8 mouse cellular contexts compared by ENCODE assay signal in genomic region chr10:81168087-81168431, GRCm38 (mm10). TPM values are rescaled to one million over a fixed set of nuclear protein-coding genes. Genes with fewer than 3 reads are reported as not detected.
DNase-seq lines count a peak whose midpoint lies in the region; ATAC-seq and TF ChIP-seq lines count a peak whose summit lies in the region.

No protein-coding gene starts in this region.

- TF ChIP-seq CTCF in lung, embryonic 14.5 days (IDR thresholded peaks at IDR 0.05; ENCODE audit: low read depth): no peak
- TF ChIP-seq CTCF in midbrain, postnatal 0 days (IDR thresholded peaks at IDR 0.05): no peak

- peak overlapping the region; percentile 73 for H3K4me2 ChIP-seq in lung, embryonic 14.5 days
- peak overlapping the region; percentile 92 for H3K4me2 ChIP-seq in embryonic facial prominence, embryonic 13.5 days
- peak overlapping the region; percentile 73 for H3K4me2 ChIP-seq in intestine, embryonic 14.5 days (ENCODE audit: low read length)
- peak overlapping the region; percentile 79 for H3K4me2 ChIP-seq in midbrain, postnatal 0 days (ENCODE audit: low read depth, low read length, poor library complexity, severe bottlenecking)

- H3K36me3 ChIP-seq in lung, embryonic 14.5 days (ENCODE audit: insufficient read depth): peaks cover 12% of the 10 kb centered on the region
- H3K36me3 ChIP-seq in embryonic facial prominence, embryonic 13.5 days: peaks cover 23% of the 10 kb centered on the region
- H3K36me3 ChIP-seq in intestine, embryonic 14.5 days (ENCODE audit: control insufficient read depth, insufficient read depth, low read length): peaks cover 9% of the 10 kb centered on the region
- peaks cover 9% of the 10 kb centered on the region for H3K36me3 ChIP-seq in midbrain, postnatal 0 days (ENCODE audit: insufficient read depth, low read length)

- H3K27ac ChIP-seq in lung, embryonic 14.5 days (ENCODE audit: low read depth): peak overlapping the region; percentile 77
- H3K27ac ChIP-seq in embryonic facial prominence, embryonic 13.5 days: peak overlapping the region; percentile 87
- peak overlapping the region; percentile 52 for H3K27ac ChIP-seq in intestine, embryonic 14.5 days (ENCODE audit: low read depth)
- peak overlapping the region; percentile 68 for H3K27ac ChIP-seq in midbrain, postnatal 0 days (ENCODE audit: low read depth, low read length)

- WGBS in lung, embryonic 14.5 days: 10% methylated on average over 5 of the region's 5 CpGs
- 6% methylated on average over 5 of the region's 5 CpGs for WGBS in embryonic facial prominence, embryonic 13.5 days
- 8% methylated on average over 5 of the region's 5 CpGs for WGBS in intestine, embryonic 14.5 days
- WGBS in midbrain, postnatal 0 days: 8% methylated on average over 5 of the region's 5 CpGs

- peak; percentile 57 for ATAC-seq in lung, embryonic 14.5 days (ENCODE audit: insufficient read depth)
- peak; percentile 40; the same call in 1 of the 2 replicates for ATAC-seq in embryonic facial prominence, embryonic 13.5 days (ENCODE audit: insufficient number of reproducible peaks, insufficient read depth, low FRiP score, low TSS enrichment, low read depth)
- peak; percentile 61 for ATAC-seq in intestine, embryonic 14.5 days (replicated peaks; ENCODE audit: low FRiP score, low TSS enrichment, low read depth)
- peak; percentile 57 for ATAC-seq in midbrain, postnatal 0 days (ENCODE audit: low FRiP score)

- H3K27me3 ChIP-seq in lung, embryonic 14.5 days (ENCODE audit: insufficient read depth, low read length): no peaks in the 10 kb centered on the region
- no peaks in the 10 kb centered on the region for H3K27me3 ChIP-seq in embryonic facial prominence, embryonic 13.5 days
- no peaks in the 10 kb centered on the region for H3K27me3 ChIP-seq in intestine, embryonic 14.5 days (replicated peaks; ENCODE audit: control insufficient read depth, insufficient read depth, low read length)
- no peaks in the 10 kb centered on the region for H3K27me3 ChIP-seq in midbrain, postnatal 0 days (ENCODE audit: insufficient read depth, low read length)

- H3K4me3 ChIP-seq in lung, embryonic 14.5 days (ENCODE audit: low read depth, low read length): peak overlapping the region; percentile 94
- peak overlapping the region; percentile 92 for H3K4me3 ChIP-seq in embryonic facial prominence, embryonic 13.5 days
- H3K4me3 ChIP-seq in intestine, embryonic 14.5 days (ENCODE audit: low read depth, low read length): peak overlapping the region; percentile 80
- peak overlapping the region; percentile 80 for H3K4me3 ChIP-seq in midbrain, postnatal 0 days (ENCODE audit: low read depth, low read length)

- no peak for DNase-seq in lung, embryonic 14.5 days
- DNase-seq in lung, postnatal 4 days: no peak
- DNase-seq in intestine, embryonic 14.5 days (ENCODE audit: low spot score): no peak
- DNase-seq in midbrain, postnatal 0 days (ENCODE audit: low spot score): no peak
- DNase-seq in B cell, adult 2 months: no peak
- no peak for DNase-seq in layer of hippocampus, postnatal 25 days (ENCODE audit: extremely low spot score in 1 of 2, low spot score in 1 of 2)
- no peak for DNase-seq in lung, adult 18-20 months

- H3K9me3 ChIP-seq in lung, embryonic 14.5 days (ENCODE audit: low read depth, low read length): no peaks in the 10 kb centered on the region
- H3K9me3 ChIP-seq in embryonic facial prominence, embryonic 13.5 days: no peaks in the 10 kb centered on the region
- H3K9me3 ChIP-seq in intestine, embryonic 14.5 days (ENCODE audit: control insufficient read depth, low read length): no peaks in the 10 kb centered on the region
- no peaks in the 10 kb centered on the region for H3K9me3 ChIP-seq in midbrain, postnatal 0 days (ENCODE audit: low read length)

- H3K9ac ChIP-seq in lung, embryonic 14.5 days: peak overlapping the region; percentile 49
- H3K9ac ChIP-seq in embryonic facial prominence, embryonic 13.5 days: peak overlapping the region; percentile 70
- H3K9ac ChIP-seq in intestine, embryonic 14.5 days (ENCODE audit: low read length): no peak overlapping the region
- 0 out of 2 replicates have a peak overlapping the region, but pooled peaks have one; percentile 62 for H3K9ac ChIP-seq in midbrain, postnatal 0 days (replicated peaks; ENCODE audit: low read length, poor library complexity, severe bottlenecking)

- H3K4me1 ChIP-seq in lung, embryonic 14.5 days (ENCODE audit: insufficient read depth): peaks cover 8% of the 10 kb centered on the region; the same call in 1 of the 2 replicates
- peaks cover 24% of the 10 kb centered on the region for H3K4me1 ChIP-seq in embryonic facial prominence, embryonic 13.5 days
- H3K4me1 ChIP-seq in intestine, embryonic 14.5 days (replicated peaks; ENCODE audit: control insufficient read depth, insufficient read depth, low read length): peaks cover 18% of the 10 kb centered on the region
- peaks cover 7% of the 10 kb centered on the region; the same call in 1 of the 2 replicates for H3K4me1 ChIP-seq in midbrain, postnatal 0 days (ENCODE audit: insufficient read depth, low read length)

RNA-seq across cellular contexts. Expression of gene Pias4, which starts 0.3 kb away (rescaled TPM):
- 38.7 and 47.9 TPM in 2 replicates for polyA plus RNA-seq in lung, embryonic 14.5 days (2014; fragmentation: Nextera tagmentation; extraction: Ambion mirVana)
- 58.1 and 60.9 TPM in 2 replicates for polyA plus RNA-seq in embryonic facial prominence, embryonic 13.5 days (2015; fragmentation: Nextera tagmentation; extraction: Ambion mirVana)
- polyA plus RNA-seq in intestine, embryonic 14.5 days (2014; fragmentation: Nextera tagmentation; extraction: Ambion mirVana): 40.8 and 43.3 TPM in 2 replicates
- 31.2 and 38.0 TPM in 2 replicates for total RNA-seq in midbrain, postnatal 0 days (2014; rRNA removed)
- 30.1 and 31.3 TPM in 2 replicates for polyA plus RNA-seq in midbrain, postnatal 0 days (2015; fragmentation: Nextera tagmentation; extraction: Ambion mirVana)
- total RNA-seq in layer of hippocampus, postnatal 25 days (2021): 10 to 100 TPM; 28.2 to 28.9 TPM

RNA-seq across cellular contexts. Expression of gene Eef2, which starts 8.4 kb away (rescaled TPM):
- polyA plus RNA-seq in lung, embryonic 14.5 days (2014; fragmentation: Nextera tagmentation; extraction: Ambion mirVana): 481 and 493 TPM in 2 replicates
- polyA plus RNA-seq in embryonic facial prominence, embryonic 13.5 days (2015; fragmentation: Nextera tagmentation; extraction: Ambion mirVana): 622 and 633 TPM in 2 replicates
- 484 and 490 TPM in 2 replicates for polyA plus RNA-seq in intestine, embryonic 14.5 days (2014; fragmentation: Nextera tagmentation; extraction: Ambion mirVana)
- 2,062 and 2,304 TPM in 2 replicates for total RNA-seq in midbrain, postnatal 0 days (2014; rRNA removed)
- 440 and 459 TPM in 2 replicates for polyA plus RNA-seq in midbrain, postnatal 0 days (2015; fragmentation: Nextera tagmentation; extraction: Ambion mirVana)
- 100 to 1,000 TPM; 896 to 944 TPM for total RNA-seq in layer of hippocampus, postnatal 25 days (2021)

RNA-seq across cellular contexts. Expression of gene Dapk3, which starts 14.7 kb away (rescaled TPM):
- polyA plus RNA-seq in lung, embryonic 14.5 days (2014; fragmentation: Nextera tagmentation; extraction: Ambion mirVana): 52.6 and 55.8 TPM in 2 replicates
- polyA plus RNA-seq in embryonic facial prominence, embryonic 13.5 days (2015; fragmentation: Nextera tagmentation; extraction: Ambion mirVana): 57.1 and 60.1 TPM in 2 replicates
- 57.8 and 58.8 TPM in 2 replicates for polyA plus RNA-seq in intestine, embryonic 14.5 days (2014; fragmentation: Nextera tagmentation; extraction: Ambion mirVana)
- total RNA-seq in midbrain, postnatal 0 days (2014; rRNA removed): 56.7 and 88.8 TPM in 2 replicates
- 59.1 and 60.9 TPM in 2 replicates for polyA plus RNA-seq in midbrain, postnatal 0 days (2015; fragmentation: Nextera tagmentation; extraction: Ambion mirVana)
- 10 to 100 TPM; 71.7 to 71.8 TPM for total RNA-seq in layer of hippocampus, postnatal 25 days (2021)

RNA-seq across cellular contexts. Expression of gene 4930442H23Rik, which starts 15.6 kb away (rescaled TPM):
- polyA plus RNA-seq in lung, embryonic 14.5 days (2014; fragmentation: Nextera tagmentation; extraction: Ambion mirVana): not detected in 2 replicates
- polyA plus RNA-seq in embryonic facial prominence, embryonic 13.5 days (2015; fragmentation: Nextera tagmentation; extraction: Ambion mirVana): not detected in 2 replicates
- not detected in 2 replicates for polyA plus RNA-seq in intestine, embryonic 14.5 days (2014; fragmentation: Nextera tagmentation; extraction: Ambion mirVana)
- total RNA-seq in midbrain, postnatal 0 days (2014; rRNA removed): not detected in 2 replicates
- not detected in 2 replicates for polyA plus RNA-seq in midbrain, postnatal 0 days (2015; fragmentation: Nextera tagmentation; extraction: Ambion mirVana)
- not detected for total RNA-seq in layer of hippocampus, postnatal 25 days (2021)

RNA-seq across cellular contexts. Expression of gene Zbtb7a, which starts 33.0 kb away (rescaled TPM):
- 22.4 and 25.0 TPM in 2 replicates for polyA plus RNA-seq in lung, embryonic 14.5 days (2014; fragmentation: Nextera tagmentation; extraction: Ambion mirVana)
- polyA plus RNA-seq in embryonic facial prominence, embryonic 13.5 days (2015; fragmentation: Nextera tagmentation; extraction: Ambion mirVana): 27.0 and 27.9 TPM in 2 replicates
- 23.2 and 28.7 TPM in 2 replicates for polyA plus RNA-seq in intestine, embryonic 14.5 days (2014; fragmentation: Nextera tagmentation; extraction: Ambion mirVana)
- total RNA-seq in midbrain, postnatal 0 days (2014; rRNA removed): 23.6 and 29.5 TPM in 2 replicates
- 16.1 and 18.0 TPM in 2 replicates for polyA plus RNA-seq in midbrain, postnatal 0 days (2015; fragmentation: Nextera tagmentation; extraction: Ambion mirVana)
- 100 to 1,000 TPM in 1 of 2 experiments, 10 to 100 TPM in 1; 94.7 to 101 TPM for total RNA-seq in layer of hippocampus, postnatal 25 days (2021)
